Mouse (Mus musculus) gastrocnemius, postnatal 36 days (tissue): ENCODE results near the gene Dnah2. TPM values are rescaled to one million over a fixed set of nuclear protein-coding genes. Genes with fewer than 3 reads are reported as not detected.
"Not testable (repeated sequence)": the region's sequence is repeated elsewhere in the genome, so short reads cannot be mapped to it uniquely, and the experiment has no call there.

Source experiments
- DNase-seq, 2 experiments: peaks; one replicate each; pipeline ENCODE4 v3.0.0; 2022
- intact Hi-C: fragments of 180-260 bp; cut with DNase I; formaldehyde crosslinking; loops from one replicate; pipeline ENCODE4 v1.15.1; 2025
- total RNA-seq, 2 experiments: library from RNA; stranded (reverse); gene quantifications; 2 replicates each; pipeline ENCODE4 v1.2.3; 2021

Dnah2 gene
- total RNA-seq, 2 experiments from 2014 or later = 0.13 to 0.27 TPM

DNA sequence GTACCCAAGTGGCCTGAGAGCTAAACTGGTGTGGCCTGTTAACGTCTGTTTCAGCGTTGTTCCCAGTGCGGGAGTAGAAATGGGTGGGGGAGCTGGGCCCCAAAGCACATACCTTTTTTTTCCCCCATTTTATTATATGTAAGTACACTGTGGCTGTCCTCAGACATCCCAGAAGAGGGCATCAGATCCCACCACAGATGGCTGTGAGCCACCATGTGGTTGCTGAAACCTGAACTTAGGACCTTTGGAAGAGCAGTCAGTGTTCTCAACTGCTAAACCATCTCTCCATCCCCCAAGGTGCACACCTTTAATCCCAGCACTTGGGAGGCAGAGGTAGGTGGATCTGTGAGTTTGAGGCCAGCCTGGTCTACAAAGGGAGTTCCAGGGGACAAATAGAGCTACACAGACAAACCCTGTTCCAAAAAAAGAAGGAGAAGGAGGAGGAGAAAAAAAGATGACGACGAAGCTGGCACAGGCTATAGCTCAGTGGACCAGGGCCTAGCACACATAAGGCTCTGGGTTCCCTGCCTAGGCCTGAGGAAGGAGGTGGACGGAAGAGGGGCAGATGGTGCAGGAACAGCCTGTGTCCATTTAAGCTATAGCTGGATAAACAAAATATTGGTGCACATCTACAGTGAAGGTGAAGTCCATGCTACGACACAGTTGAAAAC lies 16.3 kb downstream of the Dnah2 start:
- intact Hi-C loops = no loop called here

GRCm38 (mm10) chr11:69530755-69531154 lies 18.2 kb downstream of the Dnah2 start:
- intact Hi-C loops = not testable (repeated sequence)

More for the DNA sequence above, 16.3 kb downstream of the Dnah2 start:
- no peak for DNase-seq

GRCm38 (mm10) chr11:69530281-69530680 lies 18.6 kb downstream of the Dnah2 start:
- DNase-seq, intact Hi-C loops: not testable (repeated sequence)

More at GRCm38 (mm10) chr11:69530755-69531154, 18.2 kb downstream of the Dnah2 start:
- DNase-seq = not testable (repeated sequence)

- no peak for DNase-seq
- intact Hi-C loops = no loop called here
Observed at GRCm38 (mm10) chr11:69528031-69528390, 20.9 kb downstream of the Dnah2 start.

DNA sequence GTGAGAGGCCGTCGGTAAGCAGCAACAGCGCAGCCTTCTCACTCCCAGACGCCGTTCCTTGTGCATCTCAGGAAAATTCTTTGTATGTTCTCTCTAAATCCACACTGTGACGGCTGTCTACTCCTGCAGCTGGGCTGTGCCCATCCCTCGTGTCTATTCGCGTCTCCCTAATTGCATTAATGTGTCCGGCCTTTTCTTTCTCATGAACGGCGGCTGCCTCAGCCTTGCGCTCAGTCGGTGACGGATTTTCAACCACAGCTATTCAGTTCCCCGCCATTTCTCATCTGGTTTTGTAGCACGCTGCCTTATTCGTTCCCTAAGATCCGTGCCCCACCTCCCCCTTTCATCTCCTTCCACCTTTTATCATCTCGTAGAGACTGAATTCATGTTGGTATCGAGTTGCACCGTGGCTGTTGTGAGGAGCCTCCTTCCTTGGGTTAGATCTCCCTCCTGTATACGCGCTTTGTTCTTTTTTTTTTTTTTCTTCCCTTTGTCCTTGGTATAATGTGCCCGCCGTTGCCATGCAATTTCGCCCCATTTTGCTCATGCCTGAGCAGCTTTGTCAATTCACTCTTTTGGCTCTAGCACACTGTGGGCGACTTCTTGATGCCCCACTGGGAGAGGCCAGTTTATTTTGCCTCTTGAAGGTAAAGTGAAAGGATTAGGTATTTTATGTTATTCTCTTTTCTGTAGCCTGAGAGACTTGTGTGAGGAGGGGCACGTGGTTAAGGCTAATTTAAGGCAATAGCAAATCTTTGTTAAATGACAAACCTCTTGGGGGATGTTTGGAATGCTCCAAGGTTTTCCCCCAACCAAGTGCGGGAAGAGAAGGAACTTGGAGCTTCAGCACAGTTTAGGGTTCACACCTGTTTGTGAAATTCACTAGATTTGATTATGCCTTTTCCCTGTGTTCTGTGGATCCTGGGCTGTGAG lies 21.5 kb downstream of the Dnah2 start:
- DNase-seq = no peak
- intact Hi-C loops = no loop called here

DNA sequence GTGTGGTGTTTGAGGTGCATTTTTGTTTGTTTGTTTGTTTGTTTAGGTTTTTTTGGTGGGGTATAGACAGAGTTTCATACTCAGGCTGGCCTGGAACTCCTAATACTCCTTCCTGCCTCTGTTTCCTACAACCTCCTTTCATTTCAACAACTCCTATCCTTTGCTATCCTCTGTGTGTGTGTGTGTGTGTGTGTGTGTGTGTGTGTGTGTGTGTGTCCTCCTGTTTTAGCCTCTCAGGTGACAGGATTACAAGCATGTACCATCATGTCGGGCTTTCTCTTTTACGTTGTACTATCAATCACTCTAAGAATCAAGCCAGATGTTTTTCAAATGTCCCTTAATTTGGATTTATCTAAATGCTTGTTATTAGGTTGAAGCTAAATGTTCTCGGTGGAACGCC lies 22.3 kb downstream of the Dnah2 start:
- intact Hi-C loops = no loop called here
- DNase-seq = no peak

- intact Hi-C loops = no loop called here
- DNase-seq = no peak
Observed at GRCm38 (mm10) chr11:69525661-69526060, 23.2 kb downstream of the Dnah2 start.

DNA sequence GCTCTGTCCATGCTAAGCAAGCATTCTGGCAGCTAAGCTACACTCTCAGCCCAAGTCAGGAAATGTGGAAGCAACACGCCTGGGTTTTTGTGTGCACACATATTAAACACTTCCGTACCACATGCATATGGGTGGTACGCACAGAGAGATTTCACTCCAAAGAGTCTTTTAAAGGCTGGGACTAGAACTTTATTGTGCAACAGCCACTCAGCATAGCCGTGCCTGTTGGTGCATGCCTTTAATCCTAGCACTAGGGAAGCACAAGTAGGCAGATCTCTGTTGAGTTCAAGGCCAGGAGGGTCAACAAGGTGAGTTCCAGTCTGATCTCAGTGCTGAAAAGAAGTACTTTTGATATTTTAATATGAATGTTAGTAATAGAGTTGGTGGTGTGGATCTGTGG lies 25.3 kb downstream of the Dnah2 start:
- DNase-seq = no peak
- intact Hi-C loops = no loop called here

GRCm38 (mm10) chr11:69521526-69522149 lies 27.3 kb downstream of the Dnah2 start:
- intact Hi-C loops = no loop called here
- no peak for DNase-seq

DNA sequence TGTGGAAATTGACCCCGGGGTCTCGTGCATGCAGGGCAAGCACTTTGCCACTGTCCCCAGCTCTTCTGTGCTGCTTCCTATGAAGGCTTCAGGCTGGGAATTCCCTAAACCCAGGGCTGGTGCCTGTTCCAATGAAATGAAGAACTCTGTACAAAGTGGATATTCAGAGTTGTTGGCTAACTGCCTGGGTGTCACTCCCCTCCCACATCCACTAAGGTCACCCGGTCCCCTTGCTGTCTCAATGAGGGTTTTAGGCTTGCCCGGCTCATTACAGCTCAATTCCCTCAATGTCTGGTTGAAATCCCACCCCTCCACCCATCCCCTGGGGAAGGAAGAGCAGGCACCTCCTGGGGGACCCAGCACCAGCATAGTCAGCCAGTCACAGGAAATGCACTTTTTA lies 28.9 kb downstream of the Dnah2 start:
- intact Hi-C loops = loop anchor here (5.0 kb wide), 1 partner anchor 83 kb away; no protein-coding TSS in a partner anchor
- no peak for DNase-seq

DNA sequence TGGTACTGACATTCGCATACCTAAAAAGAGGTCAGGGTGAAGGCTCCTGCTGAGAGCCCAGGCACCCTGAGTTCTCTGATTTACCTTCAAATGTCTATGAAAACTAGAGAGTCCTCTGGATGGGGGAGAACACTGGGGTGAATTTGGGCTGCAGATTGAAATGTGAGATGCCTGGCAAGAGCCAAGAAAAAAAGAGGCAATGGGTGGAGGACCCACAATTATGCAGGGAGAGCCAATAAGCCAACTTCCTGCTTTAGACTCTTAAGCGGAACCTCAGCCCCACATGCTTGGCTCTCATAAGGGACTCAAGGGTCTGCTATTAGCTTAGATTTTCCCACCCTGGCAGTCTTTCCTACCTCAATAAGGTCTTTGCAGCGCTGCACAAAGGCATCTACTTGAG lies 32.2 kb downstream of the Dnah2 start:
- intact Hi-C loops = loop anchor here (5.0 kb wide), 1 partner anchor 79 kb away; no protein-coding TSS in a partner anchor
- DNase-seq = no peak

DNA sequence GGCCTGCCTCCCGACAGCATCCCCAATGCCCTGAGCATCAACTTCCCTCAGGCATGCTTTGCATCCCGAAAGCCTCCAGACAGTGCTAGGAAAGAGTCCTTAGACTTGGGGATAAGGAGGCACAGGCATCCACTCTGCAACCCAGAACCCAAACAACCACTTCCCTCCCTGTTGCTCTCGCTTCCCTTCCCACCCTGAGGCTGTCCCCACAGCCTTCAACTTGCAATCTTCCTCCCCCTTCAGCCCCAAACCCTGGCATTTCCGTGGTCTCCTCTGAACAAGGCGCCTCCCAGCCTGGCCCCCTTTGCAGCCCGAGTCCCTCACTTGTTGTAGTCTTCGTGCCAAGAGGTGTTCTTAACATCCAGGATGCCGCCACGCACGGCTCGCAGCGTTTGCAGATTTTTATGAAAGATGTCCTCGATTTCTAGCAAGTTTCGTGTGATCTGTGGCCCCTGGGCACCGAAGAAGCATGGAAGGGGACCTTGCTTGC lies 32.7 kb downstream of the Dnah2 start:
- no peak for DNase-seq
- intact Hi-C loops = loop anchor here (5.0 kb wide), 1 partner anchor 79 kb away; no protein-coding TSS in a partner anchor

- peak in 1 of 2 experiments; percentile 47 for DNase-seq
- intact Hi-C loops = loop anchor here (2.0 to 5.0 kb wide), 2 partner anchors 113 to 242 kb away; no protein-coding TSS in a partner anchor
Observed at GRCm38 (mm10) chr11:69513840-69514239, 35.1 kb downstream of the Dnah2 start.

GRCm38 (mm10) chr11:69510796-69511496 lies 38.0 kb downstream of the Dnah2 start:
- intact Hi-C loops = loop anchor here (5.0 kb wide), 1 partner anchor 239 kb away; no protein-coding TSS in a partner anchor

DNA sequence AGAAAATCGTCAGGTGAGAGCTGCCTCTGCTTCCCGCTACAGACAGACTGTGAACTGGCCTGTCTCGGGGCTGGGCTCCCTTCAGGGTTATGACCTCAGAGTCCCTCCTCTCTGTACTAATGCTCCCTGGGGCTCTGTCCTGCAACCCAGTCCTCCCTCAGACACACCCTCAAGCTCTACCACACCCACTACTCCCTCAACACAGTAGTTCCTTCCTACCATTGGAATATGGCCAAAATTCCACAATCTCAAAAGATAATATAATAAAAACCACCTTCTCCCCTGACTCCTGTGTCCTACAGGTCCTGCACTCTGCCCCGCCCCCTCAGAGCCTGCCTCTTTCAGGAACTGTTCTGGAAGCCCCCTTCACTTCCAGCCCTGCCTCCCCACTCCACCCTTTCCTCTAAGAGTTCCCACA lies 45.0 kb downstream of the Dnah2 start:
- intact Hi-C loops = no loop called here
- peak; percentile 12 to 33 for DNase-seq

More at GRCm38 (mm10) chr11:69510796-69511496, 38.0 kb downstream of the Dnah2 start:
- DNase-seq = no peak

DNA sequence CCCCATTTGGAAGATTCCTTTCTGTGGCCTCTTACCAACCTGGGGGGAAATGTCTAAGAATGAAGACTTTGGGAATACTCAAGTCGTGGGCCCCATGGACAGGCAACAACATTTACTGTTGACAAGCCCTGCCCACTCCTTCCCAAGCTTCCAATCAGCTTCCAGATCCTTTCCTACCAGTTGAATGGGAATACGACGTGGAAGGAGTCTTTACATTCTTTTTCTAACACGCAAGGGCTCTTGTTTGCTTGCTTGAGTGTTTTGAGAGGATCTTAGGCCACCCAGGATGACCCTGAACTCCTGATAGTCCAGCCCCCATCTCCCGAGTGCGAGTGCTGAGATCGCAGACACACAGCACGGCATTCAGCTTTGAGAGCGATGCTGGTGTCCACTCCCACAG lies 47.4 kb downstream of the Dnah2 start:
- intact Hi-C loops = no loop called here
- no peak for DNase-seq

DNA sequence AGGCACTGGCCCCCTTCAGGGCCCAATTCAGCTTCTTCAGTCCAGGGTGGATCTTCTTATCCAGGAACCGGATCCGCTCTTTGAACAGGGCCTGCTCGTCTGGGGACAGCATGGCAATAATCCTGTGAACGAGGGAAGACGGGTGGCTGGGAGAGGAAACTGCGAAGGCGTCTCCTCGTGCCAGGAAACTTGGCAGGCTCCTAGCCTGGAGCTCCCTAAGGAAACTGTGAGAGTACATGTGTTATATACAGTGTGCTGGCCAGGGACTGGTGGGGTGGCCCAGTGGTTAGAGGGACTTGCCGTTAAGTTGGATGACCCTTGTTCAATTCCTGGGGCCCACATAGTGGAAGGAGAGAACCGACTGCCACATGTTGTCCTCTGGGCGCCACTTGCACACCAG lies 49.8 kb downstream of the Dnah2 start:
- intact Hi-C loops = loop anchor here (10.0 kb wide), 1 partner anchor 54 kb away; no protein-coding TSS in a partner anchor
- DNase-seq = no peak

- intact Hi-C loops = loop anchor here (10.0 kb wide), 1 partner anchor 47 kb away; no protein-coding TSS in a partner anchor
- no peak for DNase-seq
Observed at GRCm38 (mm10) chr11:69491711-69492110, 57.2 kb downstream of the Dnah2 start.

DNA sequence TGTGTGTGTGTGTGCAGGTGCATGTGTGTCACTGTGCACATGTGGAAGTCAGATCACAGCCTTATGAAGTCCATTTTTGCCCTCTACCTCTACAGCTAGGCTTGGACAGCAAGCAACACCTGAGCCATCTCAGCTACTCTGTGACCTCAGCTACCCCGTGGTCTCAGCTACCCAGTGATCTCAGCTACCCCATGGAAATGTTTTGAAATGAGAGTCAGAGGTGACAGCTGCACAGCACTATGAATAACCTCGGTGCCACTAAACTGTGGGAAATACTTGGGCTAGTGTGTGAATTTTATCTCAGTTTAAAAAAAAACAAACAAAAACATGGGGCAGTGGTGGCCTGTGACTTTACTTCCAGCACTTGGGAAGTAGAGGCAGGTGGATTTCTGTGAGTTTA lies 58.0 kb downstream of the Dnah2 start:
- intact Hi-C loops = loop anchor here (10.0 kb wide), 1 partner anchor 46 kb away; no protein-coding TSS in a partner anchor
- no peak for DNase-seq

DNA sequence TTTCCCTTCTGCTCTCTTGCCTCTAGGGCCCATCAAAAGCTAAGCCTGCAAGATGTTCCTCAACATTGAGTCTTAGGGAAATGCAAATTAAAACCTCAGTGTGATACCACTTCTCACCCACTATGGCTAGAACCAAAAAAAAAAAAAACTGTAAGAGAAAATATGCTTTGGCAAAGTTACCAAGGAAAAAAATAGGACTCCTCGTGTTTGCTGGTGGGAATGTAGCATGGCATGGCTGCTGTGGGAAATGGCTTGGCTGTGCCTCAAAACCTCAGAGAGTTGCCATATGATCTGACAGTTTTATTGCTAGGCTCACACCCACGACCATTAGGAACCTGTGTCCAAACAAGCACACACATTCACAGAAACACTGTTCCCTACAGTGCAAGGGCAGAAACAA lies 61.4 kb downstream of the Dnah2 start:
- intact Hi-C loops = no loop called here
- DNase-seq = no peak
